Mouse (Mus musculus): ENCODE measurements around the gene St3gal3. TPM values are rescaled to one million over a fixed set of nuclear protein-coding genes. Genes with fewer than 3 reads are reported as not detected.

St3gal3 gene
- polyA plus RNA-seq, 1 experiment from 2014 or later = 6.2 TPM

- H3K9ac ChIP-seq (ENCODE audit: low read length) = no peak overlapping the region
- peak overlapping the region in 1 of 2 experiments; percentile 39; a peak in 1 of 4 replicates for H3K27ac ChIP-seq (replicated peaks in 1 of 2; ENCODE audit: control insufficient read depth in 1 of 2, insufficient read depth in 1 of 2, low read depth in 2 of 2, low read length in 2 of 2)
- peaks cover 30% of the 10 kb centered on the region for H3K27me3 ChIP-seq (ENCODE audit: control insufficient read depth, insufficient read depth, low read length)
- peaks cover 27 to 30% of the 10 kb centered on the region in 2 experiments for H3K4me1 ChIP-seq (ENCODE audit: control insufficient read depth in 2 of 2, insufficient read depth in 2 of 2, low read length in 2 of 2)
- ATAC-seq (ENCODE audit: insufficient number of reproducible peaks, insufficient read depth, low FRiP score, low read depth) = peak; percentile 37
- H3K36me3 ChIP-seq (ENCODE audit: control insufficient read depth, insufficient read depth, low read length) = no peaks in the 10 kb centered on the region
- no peaks in the 10 kb centered on the region for H3K9me3 ChIP-seq (ENCODE audit: control insufficient read depth, low read length)
- 4% methylated on average over 2 of the region's 2 CpGs for WGBS
- no peak overlapping the region for H3K4me2 ChIP-seq (ENCODE audit: low read length)
- no peak overlapping the region for H3K4me3 ChIP-seq (ENCODE audit: control insufficient read depth in 1 of 2, insufficient read depth in 1 of 2, low read depth in 1 of 2, low read length in 2 of 2)
Measured at GRCm38 (mm10) chr4:117923450-117923849, 211.3 kb downstream of the St3gal3 start.

- H3K9ac ChIP-seq (ENCODE audit: low read length) = no peak overlapping the region
- H3K4me3 ChIP-seq (ENCODE audit: control insufficient read depth in 1 of 2, insufficient read depth in 1 of 2, low read depth in 1 of 2, low read length in 2 of 2) = no peak overlapping the region
- H3K4me1 ChIP-seq (ENCODE audit: control insufficient read depth in 2 of 2, insufficient read depth in 2 of 2, low read length in 2 of 2) = peaks cover 36% of the 10 kb centered on the region in 2 experiments
- H3K27me3 ChIP-seq (ENCODE audit: control insufficient read depth, insufficient read depth, low read length) = peaks cover 12% of the 10 kb centered on the region; the same call in 1 of the 2 replicates
- H3K9me3 ChIP-seq (ENCODE audit: control insufficient read depth, low read length) = no peaks in the 10 kb centered on the region
- ATAC-seq (ENCODE audit: insufficient number of reproducible peaks, insufficient read depth, low FRiP score, low read depth) = no peak
- WGBS = 88% methylated on average over 2 of the region's 2 CpGs
- H3K27ac ChIP-seq (replicated peaks in 1 of 2; ENCODE audit: control insufficient read depth in 1 of 2, insufficient read depth in 1 of 2, low read depth in 2 of 2, low read length in 2 of 2) = no peak overlapping the region
- no peak overlapping the region for H3K4me2 ChIP-seq (ENCODE audit: low read length)
- H3K36me3 ChIP-seq (ENCODE audit: control insufficient read depth, insufficient read depth, low read length) = no peaks in the 10 kb centered on the region
Measured at GRCm38 (mm10) chr4:117921358-117921757, 213.4 kb downstream of the St3gal3 start.

GRCm38 (mm10) chr4:117918762-117919161, 216.0 kb downstream of the St3gal3 start:
- Histone ChIP-seq H3K9me3 (ENCODE audit: control insufficient read depth, low read length) (no peaks in the 10 kb centered on the region), H3K4me2 (ENCODE audit: low read length) (no peak overlapping the region), H3K36me3 (ENCODE audit: control insufficient read depth, insufficient read depth, low read length) (no peaks in the 10 kb centered on the region), H3K27ac (replicated peaks in 1 of 2; ENCODE audit: control insufficient read depth in 1 of 2, insufficient read depth in 1 of 2, low read depth in 2 of 2, low read length in 2 of 2) (peak overlapping the region; percentile 61 to 68; a peak in 3 of 4 replicates), H3K4me3 (ENCODE audit: control insufficient read depth in 1 of 2, insufficient read depth in 1 of 2, low read depth in 1 of 2, low read length in 2 of 2) (no peak overlapping the region), H3K4me1 (ENCODE audit: control insufficient read depth in 2 of 2, insufficient read depth in 2 of 2, low read length in 2 of 2) (peaks cover 36 to 37% of the 10 kb centered on the region in 2 experiments), H3K9ac (ENCODE audit: low read length) (peak overlapping the region; percentile 27; the same call in 1 of the 2 replicates), H3K27me3 (ENCODE audit: control insufficient read depth, insufficient read depth, low read length) (no peaks in the 10 kb centered on the region)
- no peak for ATAC-seq (ENCODE audit: insufficient number of reproducible peaks, insufficient read depth, low FRiP score, low read depth)
- 57% methylated on average over 5 of the region's 5 CpGs for WGBS

- H3K4me1 ChIP-seq (ENCODE audit: control insufficient read depth in 2 of 2, insufficient read depth in 2 of 2, low read length in 2 of 2) = peaks cover 37 to 40% of the 10 kb centered on the region in 2 experiments
- peak overlapping the region; percentile 61 to 76 for H3K27ac ChIP-seq (replicated peaks in 1 of 2; ENCODE audit: control insufficient read depth in 1 of 2, insufficient read depth in 1 of 2, low read depth in 2 of 2, low read length in 2 of 2)
- H3K9me3 ChIP-seq (ENCODE audit: control insufficient read depth, low read length) = no peaks in the 10 kb centered on the region
- H3K4me2 ChIP-seq (ENCODE audit: low read length) = no peak overlapping the region
- H3K36me3 ChIP-seq (ENCODE audit: control insufficient read depth, insufficient read depth, low read length) = no peaks in the 10 kb centered on the region
- H3K4me3 ChIP-seq (ENCODE audit: control insufficient read depth in 1 of 2, insufficient read depth in 1 of 2, low read depth in 1 of 2, low read length in 2 of 2) = no peak overlapping the region
- 4% methylated on average over 3 of the region's 3 CpGs for WGBS
- H3K27me3 ChIP-seq (ENCODE audit: control insufficient read depth, insufficient read depth, low read length) = no peaks in the 10 kb centered on the region
- ATAC-seq (ENCODE audit: insufficient number of reproducible peaks, insufficient read depth, low FRiP score, low read depth) = no peak
- no peak overlapping the region; the same call in 1 of the 2 replicates for H3K9ac ChIP-seq (ENCODE audit: low read length)
Measured at GRCm38 (mm10) chr4:117918261-117918660, 216.5 kb downstream of the St3gal3 start.

- ATAC-seq (ENCODE audit: insufficient number of reproducible peaks, insufficient read depth, low FRiP score, low read depth) = no peak
- Histone ChIP-seq H3K27ac (replicated peaks in 1 of 2; ENCODE audit: control insufficient read depth in 1 of 2, insufficient read depth in 1 of 2, low read depth in 2 of 2, low read length in 2 of 2) (peak overlapping the region; percentile 61 to 76), H3K4me1 (ENCODE audit: control insufficient read depth in 2 of 2, insufficient read depth in 2 of 2, low read length in 2 of 2) (peaks cover 37 to 40% of the 10 kb centered on the region in 2 experiments), H3K9ac (ENCODE audit: low read length) (no peak overlapping the region; the same call in 1 of the 2 replicates), H3K4me3 (ENCODE audit: control insufficient read depth in 1 of 2, insufficient read depth in 1 of 2, low read depth in 1 of 2, low read length in 2 of 2) (no peak overlapping the region), H3K36me3 (ENCODE audit: control insufficient read depth, insufficient read depth, low read length) (0 out of 2 replicates have a peak, but pooled peaks cover 2% of the 10 kb centered on the region), H3K27me3 (ENCODE audit: control insufficient read depth, insufficient read depth, low read length) (no peaks in the 10 kb centered on the region), H3K4me2 (ENCODE audit: low read length) (no peak overlapping the region), H3K9me3 (ENCODE audit: control insufficient read depth, low read length) (no peaks in the 10 kb centered on the region)
- 83% methylated on average over 4 of the region's 4 CpGs for WGBS
Measured at GRCm38 (mm10) chr4:117917847-117918246, 216.9 kb downstream of the St3gal3 start.

GRCm38 (mm10) chr4:117917402-117917801, 217.3 kb downstream of the St3gal3 start:
- H3K27ac ChIP-seq (replicated peaks in 1 of 2; ENCODE audit: control insufficient read depth in 1 of 2, insufficient read depth in 1 of 2, low read depth in 2 of 2, low read length in 2 of 2) = peak overlapping the region in 1 of 2 experiments; percentile 19; a peak in 2 of 4 replicates
- no peaks in the 10 kb centered on the region for H3K9me3 ChIP-seq (ENCODE audit: control insufficient read depth, low read length)
- ATAC-seq (ENCODE audit: insufficient number of reproducible peaks, insufficient read depth, low FRiP score, low read depth) = no peak
- peaks cover 39 to 40% of the 10 kb centered on the region in 2 experiments for H3K4me1 ChIP-seq (ENCODE audit: control insufficient read depth in 2 of 2, insufficient read depth in 2 of 2, low read length in 2 of 2)
- H3K4me2 ChIP-seq (ENCODE audit: low read length) = no peak overlapping the region
- H3K9ac ChIP-seq (ENCODE audit: low read length) = no peak overlapping the region
- no peaks in the 10 kb centered on the region for H3K27me3 ChIP-seq (ENCODE audit: control insufficient read depth, insufficient read depth, low read length)
- H3K4me3 ChIP-seq (ENCODE audit: control insufficient read depth in 1 of 2, insufficient read depth in 1 of 2, low read depth in 1 of 2, low read length in 2 of 2) = no peak overlapping the region
- WGBS = 57% methylated on average over 4 of the region's 4 CpGs
- peaks cover 6% of the 10 kb centered on the region for H3K36me3 ChIP-seq (ENCODE audit: control insufficient read depth, insufficient read depth, low read length)

GRCm38 (mm10) chr4:117916386-117916785, 218.3 kb downstream of the St3gal3 start:
- ATAC-seq (ENCODE audit: insufficient number of reproducible peaks, insufficient read depth, low FRiP score, low read depth) = no peak
- no peak overlapping the region for H3K9ac ChIP-seq (ENCODE audit: low read length)
- H3K36me3 ChIP-seq (ENCODE audit: control insufficient read depth, insufficient read depth, low read length) = peaks cover 17% of the 10 kb centered on the region
- no peak overlapping the region for H3K4me2 ChIP-seq (ENCODE audit: low read length)
- H3K4me1 ChIP-seq (ENCODE audit: control insufficient read depth in 2 of 2, insufficient read depth in 2 of 2, low read length in 2 of 2) = peaks cover 38 to 40% of the 10 kb centered on the region in 2 experiments
- no peaks in the 10 kb centered on the region for H3K27me3 ChIP-seq (ENCODE audit: control insufficient read depth, insufficient read depth, low read length)
- WGBS = 58% methylated on average over 5 of the region's 5 CpGs
- peak overlapping the region in 1 of 2 experiments; percentile 3; a peak in 1 of 4 replicates for H3K27ac ChIP-seq (replicated peaks in 1 of 2; ENCODE audit: control insufficient read depth in 1 of 2, insufficient read depth in 1 of 2, low read depth in 2 of 2, low read length in 2 of 2)
- H3K9me3 ChIP-seq (ENCODE audit: control insufficient read depth, low read length) = no peaks in the 10 kb centered on the region
- no peak overlapping the region for H3K4me3 ChIP-seq (ENCODE audit: control insufficient read depth in 1 of 2, insufficient read depth in 1 of 2, low read depth in 1 of 2, low read length in 2 of 2)

Measured in heart, embryonic 14.5 days (tissue).